Mouse (Mus musculus): ENCODE results near the gene Plcd4. TPM values are rescaled to one million over a fixed set of nuclear protein-coding genes. Genes with fewer than 3 reads are reported as not detected.

Plcd4 gene
- polyA plus RNA-seq, 1 experiment from 2014 or later = 0.69 TPM

- H3K4me3 ChIP-seq (ENCODE audit: low read depth, low read length) = no peak overlapping the region
- peaks cover 7% of the 10 kb centered on the region for H3K4me1 ChIP-seq (replicated peaks; ENCODE audit: control insufficient read depth, insufficient read depth, low read length)
- H3K9ac ChIP-seq (ENCODE audit: low read length) = no peak overlapping the region
- ATAC-seq (replicated peaks; ENCODE audit: low FRiP score, low TSS enrichment, low read depth) = no peak
- H3K27me3 ChIP-seq (replicated peaks; ENCODE audit: control insufficient read depth, insufficient read depth, low read length) = no peaks in the 10 kb centered on the region
- WGBS = 90% methylated on average over 3 of the region's 3 CpGs
- DNase-seq (ENCODE audit: low spot score) = no peak
- no peak overlapping the region for H3K4me2 ChIP-seq (ENCODE audit: low read length)
- peaks cover 35% of the 10 kb centered on the region for H3K36me3 ChIP-seq (ENCODE audit: control insufficient read depth, insufficient read depth, low read length)
- H3K9me3 ChIP-seq (ENCODE audit: control insufficient read depth, low read length) = no peaks in the 10 kb centered on the region
- H3K27ac ChIP-seq (ENCODE audit: low read depth) = no peak overlapping the region
These were observed 42.1 kb downstream of the Plcd4 start for GRCm38 (mm10) chr1:74584616-74585398.

GRCm38 (mm10) chr1:74587233-74587772 is 44.6 kb downstream of the Plcd4 start:
- H3K36me3 ChIP-seq (ENCODE audit: control insufficient read depth, insufficient read depth, low read length) = peaks cover 47% of the 10 kb centered on the region
- H3K27ac ChIP-seq (ENCODE audit: low read depth) = peak overlapping the region; percentile 76
- H3K4me3 ChIP-seq (ENCODE audit: low read depth, low read length) = peak overlapping the region; percentile 82
- ATAC-seq (replicated peaks; ENCODE audit: low FRiP score, low TSS enrichment, low read depth) (0 out of 2 replicates have a peak, but pooled peaks have one; percentile 1), DNase-seq (ENCODE audit: low spot score) (no peak)
- peak overlapping the region; percentile 72 for H3K4me2 ChIP-seq (ENCODE audit: low read length)
- peak overlapping the region; percentile 58 for H3K9ac ChIP-seq (ENCODE audit: low read length)
- H3K27me3 ChIP-seq (replicated peaks; ENCODE audit: control insufficient read depth, insufficient read depth, low read length) = no peaks in the 10 kb centered on the region
- H3K4me1 ChIP-seq (replicated peaks; ENCODE audit: control insufficient read depth, insufficient read depth, low read length) = peaks cover 7% of the 10 kb centered on the region
- WGBS = under 1% methylated on average over 24 of the region's 24 CpGs
- H3K9me3 ChIP-seq (ENCODE audit: control insufficient read depth, low read length) = no peaks in the 10 kb centered on the region

GRCm38 (mm10) chr1:74587773-74588445 is 45.2 kb downstream of the Plcd4 start, which contains the start of the genes Zfp142 and Bcs1l:
Zfp142 (minus strand) TSS chr1:74588246.
Bcs1l (plus strand) TSS chr1:74588289.
- H3K9me3 ChIP-seq (ENCODE audit: control insufficient read depth, low read length) = no peaks in the 10 kb centered on the region
- H3K9ac ChIP-seq (ENCODE audit: low read length) = peak within 1 kb of the TSS; percentile 58
- peak within 1 kb of the TSS; percentile 72 for H3K4me2 ChIP-seq (ENCODE audit: low read length)
- H3K4me3 ChIP-seq (ENCODE audit: low read depth, low read length) = peak within 1 kb of the TSS; percentile 82
- peaks cover 44% of the 10 kb centered on the region for H3K36me3 ChIP-seq (ENCODE audit: control insufficient read depth, insufficient read depth, low read length)
- H3K27me3 ChIP-seq (replicated peaks; ENCODE audit: control insufficient read depth, insufficient read depth, low read length) = no peaks in the 10 kb centered on the region
- ATAC-seq (replicated peaks; ENCODE audit: low FRiP score, low TSS enrichment, low read depth) = peak; percentile 99
- peak within 1 kb of the TSS; percentile 76 for H3K27ac ChIP-seq (ENCODE audit: low read depth)
- under 1% methylated on average over 48 of the region's 48 CpGs for WGBS
- DNase-seq (ENCODE audit: low spot score) = peak; percentile 98
- H3K4me1 ChIP-seq (replicated peaks; ENCODE audit: control insufficient read depth, insufficient read depth, low read length) = peaks cover 7% of the 10 kb centered on the region

GRCm38 (mm10) chr1:74594434-74594833 is 51.7 kb downstream of the Plcd4 start:
- WGBS = 86% methylated on average over 8 of the region's 8 CpGs

GRCm38 (mm10) chr1:74600501-74601266 is 58.0 kb downstream of the Plcd4 start:
- peak; percentile 54; the same call in 1 of the 2 replicates for ATAC-seq (replicated peaks; ENCODE audit: low FRiP score, low TSS enrichment, low read depth)
- 8% methylated on average over 26 of the region's 26 CpGs for WGBS
- DNase-seq (ENCODE audit: low spot score) = no peak

More at GRCm38 (mm10) chr1:74594434-74594833, 51.7 kb downstream of the Plcd4 start:
- Histone ChIP-seq H3K4me1 (replicated peaks; ENCODE audit: control insufficient read depth, insufficient read depth, low read length) (no peaks in the 10 kb centered on the region), H3K27me3 (replicated peaks; ENCODE audit: control insufficient read depth, insufficient read depth, low read length) (no peaks in the 10 kb centered on the region), H3K4me2 (ENCODE audit: low read length) (no peak overlapping the region), H3K36me3 (ENCODE audit: control insufficient read depth, insufficient read depth, low read length) (peaks cover 74% of the 10 kb centered on the region), H3K9ac (ENCODE audit: low read length) (no peak overlapping the region), H3K4me3 (ENCODE audit: low read depth, low read length) (no peak overlapping the region), H3K27ac (ENCODE audit: low read depth) (no peak overlapping the region), H3K9me3 (ENCODE audit: control insufficient read depth, low read length) (no peaks in the 10 kb centered on the region)
- DNase-seq (ENCODE audit: low spot score) (no peak), ATAC-seq (replicated peaks; ENCODE audit: low FRiP score, low TSS enrichment, low read depth) (no peak)

GRCm38 (mm10) chr1:74601267-74601962 is 58.7 kb downstream of the Plcd4 start, which contains the start of the genes Rnf25 and Stk36:
Rnf25 (minus strand) TSS chr1:74601397.
Stk36 (plus strand) TSS chr1:74601445.
- peak within 1 kb of the TSS; percentile 22; the same call in 1 of the 2 replicates for H3K27ac ChIP-seq (ENCODE audit: low read depth)

More at GRCm38 (mm10) chr1:74600501-74601266, 58.0 kb downstream of the Plcd4 start:
- Histone ChIP-seq H3K27ac (ENCODE audit: low read depth) (peak overlapping the region; percentile 22; the same call in 1 of the 2 replicates), H3K36me3 (ENCODE audit: control insufficient read depth, insufficient read depth, low read length) (peaks cover 25% of the 10 kb centered on the region), H3K4me1 (replicated peaks; ENCODE audit: control insufficient read depth, insufficient read depth, low read length) (peaks cover 14% of the 10 kb centered on the region), H3K4me3 (ENCODE audit: low read depth, low read length) (peak overlapping the region; percentile 85), H3K4me2 (ENCODE audit: low read length) (peak overlapping the region; percentile 89), H3K9ac (ENCODE audit: low read length) (peak overlapping the region; percentile 80), H3K27me3 (replicated peaks; ENCODE audit: control insufficient read depth, insufficient read depth, low read length) (no peaks in the 10 kb centered on the region), H3K9me3 (ENCODE audit: control insufficient read depth, low read length) (no peaks in the 10 kb centered on the region)

More at GRCm38 (mm10) chr1:74601267-74601962, 58.7 kb downstream of the Plcd4 start, which contains the start of the genes Rnf25 and Stk36:
- 10% methylated on average over 25 of the region's 25 CpGs for WGBS
- H3K4me2 ChIP-seq (ENCODE audit: low read length) = peak within 1 kb of the TSS; percentile 89
- H3K36me3 ChIP-seq (ENCODE audit: control insufficient read depth, insufficient read depth, low read length) = peaks cover 20% of the 10 kb centered on the region
- DNase-seq (ENCODE audit: low spot score) (peak; percentile 87), ATAC-seq (replicated peaks; ENCODE audit: low FRiP score, low TSS enrichment, low read depth) (peak; percentile 81; the same call in 1 of the 2 replicates)
- H3K4me3 ChIP-seq (ENCODE audit: low read depth, low read length) = peak within 1 kb of the TSS; percentile 85
- H3K9ac ChIP-seq (ENCODE audit: low read length) = peak within 1 kb of the TSS; percentile 80
- no peaks in the 10 kb centered on the region for H3K9me3 ChIP-seq (ENCODE audit: control insufficient read depth, low read length)
- no peaks in the 10 kb centered on the region for H3K27me3 ChIP-seq (replicated peaks; ENCODE audit: control insufficient read depth, insufficient read depth, low read length)
- peaks cover 14% of the 10 kb centered on the region for H3K4me1 ChIP-seq (replicated peaks; ENCODE audit: control insufficient read depth, insufficient read depth, low read length)
